Mouse (Mus musculus): Measurements from ENCODE around the gene Phactr2.

GRCm38 (mm10) chr10:13521857-13522256 is 47.6 kb upstream of the Phactr2 start:
- TF ChIP-seq CTCF (IDR thresholded peaks at IDR 0.05; ENCODE audit: extremely low read depth, insufficient read depth, insufficient read length, insufficient replicate concordance) (no peak), POLR2A (IDR thresholded peaks at IDR 0.05; ENCODE audit: low read depth, low read length) (no peak)
